Mouse (Mus musculus) layer of hippocampus, adult 2 months (tissue): ENCODE data around the gene Glra3. TPM values are rescaled to one million over a fixed set of nuclear protein-coding genes. Genes with fewer than 3 reads are reported as not detected.

Experiments
- DNase-seq, 2 experiments: peaks; one replicate each; pipeline ENCODE4 v3.0.0; 2022; ENCODE audit warnings: low spot score in 2 of 2
- H3K27ac ChIP-seq: fragments of 200-600 bp; 2 replicates; pipeline ENCODE4 v1.8.1; 2022
- H3K4me3 ChIP-seq: fragments of 200-600 bp; 2 replicates; pipeline ENCODE4 v1.8.1; 2022; ENCODE audit warnings: mild to moderate bottlenecking
- CTCF ChIP-seq: fragments of 200-600 bp; conservative IDR thresholded peaks from 2 replicates; pipeline ENCODE4 v1.8.1; 2022; ENCODE audit warnings: antibody characterized with exemption, mild to moderate bottlenecking, moderate library complexity
- long read RNA-seq, 2 experiments: library from polyadenylated mRNA; stranded (forward); transcript quantifications; one replicate each; pipeline ENCODE4 v2.0.0; 2021; ENCODE audit warnings: borderline mapping rate in 2 of 2
- total RNA-seq, 2 experiments: library from RNA; stranded (reverse); gene quantifications; 2 replicates each; pipeline ENCODE4 v1.2.3; 2021

Glra3 gene
- total RNA-seq: 1 to 10 TPM; 1.9 TPM
- long read RNA-seq, experiment 1, full-length matches to known transcripts: 1 of 1 reads
- long read RNA-seq, experiment 1, partial matches to known transcripts: 0 of 1 reads
- long read RNA-seq, experiment 1, other reads (novel, unspliced or antisense): 0 of 1 reads
- long read RNA-seq, experiment 2, partial matches to known transcripts: 0 of 1 reads
- long read RNA-seq, experiment 2, other reads (novel, unspliced or antisense): 1 of 1 reads

- no peak for TF ChIP-seq CTCF
- Histone ChIP-seq H3K27ac (no peak within 1 kb of the TSS), H3K4me3 (peak within 1 kb of the TSS; percentile 47)
- peak; percentile 3 to 10 for DNase-seq
These were observed at the start of gene Glra3 for GRCm38 (mm10) chr8:55939870-55940525. Gene Glra3 (plus strand): TSS chr8:55940460.

GRCm38 (mm10) chr8:55906848-55907247 is 33.4 kb upstream of the Glra3 start, which contains the start of gene Adam29:
Gene Adam29 (minus strand): TSS chr8:55906948.
- Histone ChIP-seq H3K27ac (no peak within 1 kb of the TSS), H3K4me3 (no peak within 1 kb of the TSS)
- no peak for TF ChIP-seq CTCF
- no peak for DNase-seq

GRCm38 (mm10) chr8:55940526-55940880 is 243 bp downstream of the Glra3 start:
- TF ChIP-seq CTCF: no peak
- Histone ChIP-seq H3K4me3 (peak overlapping the region; percentile 47), H3K27ac (no peak overlapping the region)
- no peak for DNase-seq

- Histone ChIP-seq H3K27ac (no peak overlapping the region), H3K4me3 (no peak overlapping the region)
- no peak for DNase-seq
- no peak for TF ChIP-seq CTCF
These were observed 24.6 kb downstream of the Glra3 start for GRCm38 (mm10) chr8:55964759-55965320.

GRCm38 (mm10) chr8:55997859-55998258 is 57.6 kb downstream of the Glra3 start:
- DNase-seq: peak; percentile 33 to 69
- H3K27ac ChIP-seq: no peak overlapping the region
- H3K4me3 ChIP-seq: no peak overlapping the region
- no peak for TF ChIP-seq CTCF

GRCm38 (mm10) chr8:56054324-56054723 is 114.1 kb downstream of the Glra3 start:
- TF ChIP-seq CTCF: no peak
- DNase-seq: no peak
- Histone ChIP-seq H3K4me3 (no peak overlapping the region), H3K27ac (no peak overlapping the region)

GRCm38 (mm10) chr8:56063081-56063480 is 122.8 kb downstream of the Glra3 start:
- DNase-seq: peak; percentile 17 to 58
- TF ChIP-seq CTCF: peak; percentile 95
- H3K4me3 ChIP-seq: no peak overlapping the region
- no peak overlapping the region for H3K27ac ChIP-seq

- H3K4me3 ChIP-seq: no peak overlapping the region
These were observed 130.4 kb downstream of the Glra3 start for GRCm38 (mm10) chr8:56070486-56071254.

GRCm38 (mm10) chr8:56083654-56084053 is 143.4 kb downstream of the Glra3 start:
- TF ChIP-seq CTCF: no peak
- DNase-seq: no peak
- Histone ChIP-seq H3K27ac (no peak overlapping the region), H3K4me3 (no peak overlapping the region)

More at GRCm38 (mm10) chr8:56070486-56071254, 130.4 kb downstream of the Glra3 start:
- H3K27ac ChIP-seq: no peak overlapping the region
- no peak for DNase-seq
- TF ChIP-seq CTCF: no peak

GRCm38 (mm10) chr8:56094385-56094784 is 154.1 kb downstream of the Glra3 start:
- Histone ChIP-seq H3K27ac (no peak overlapping the region), H3K4me3 (no peak overlapping the region)
- TF ChIP-seq CTCF: no peak
- no peak for DNase-seq

- TF ChIP-seq CTCF: no peak
- no peak for DNase-seq
- Histone ChIP-seq H3K4me3 (no peak overlapping the region), H3K27ac (no peak overlapping the region)
These were observed 170.0 kb downstream of the Glra3 start for GRCm38 (mm10) chr8:56110296-56110695.

GRCm38 (mm10) chr8:56129357-56129756 is 189.1 kb downstream of the Glra3 start:
- no peak for TF ChIP-seq CTCF
- Histone ChIP-seq H3K4me3 (no peak overlapping the region), H3K27ac (no peak overlapping the region)
- DNase-seq: no peak

- no peak for DNase-seq
- H3K27ac ChIP-seq: no peak overlapping the region
These were observed 210.4 kb downstream of the Glra3 start for GRCm38 (mm10) chr8:56150697-56151096.

More at GRCm38 (mm10) chr8:56150697-56151096, 210.4 kb downstream of the Glra3 start:
- no peak for TF ChIP-seq CTCF
- H3K4me3 ChIP-seq: no peak overlapping the region
